Mouse (Mus musculus): ENCODE results near the gene Cbr4. TPM values are rescaled to one million over a fixed set of nuclear protein-coding genes. Genes with fewer than 3 reads are reported as not detected.

The Cbr4 gene
- polyA plus RNA-seq (2015; fragmentation: Nextera tagmentation; extraction: Ambion mirVana), result 17.4 and 20.4 TPM in 2 replicates

GRCm38 (mm10) chr8:61487597-61488156 is at the start of gene Cbr4:
Gene Cbr4, plus strand, starts transcription at chr8:61487734.
- Histone ChIP-seq H3K36me3 (ENCODE audit: control insufficient read depth, insufficient read depth, low read length) (no peaks in the 10 kb centered on the region), H3K9ac (ENCODE audit: low read depth, low read length) (peak within 1 kb of the TSS; percentile 86), H3K27ac (ENCODE audit: low read length) (peak within 1 kb of the TSS; percentile 96), H3K4me3 (ENCODE audit: low read depth, low read length) (peak within 1 kb of the TSS; percentile 81), H3K9me3 (replicated peaks; ENCODE audit: control insufficient read depth, low read length, poor library complexity, severe bottlenecking) (no peaks in the 10 kb centered on the region), H3K4me2 (ENCODE audit: low read length) (peak within 1 kb of the TSS; percentile 86), H3K4me1 (ENCODE audit: control insufficient read depth, insufficient read depth, low read length) (peaks cover 11% of the 10 kb centered on the region), H3K27me3 (ENCODE audit: control insufficient read depth, insufficient read depth, low read depth, low read length) (no peaks in the 10 kb centered on the region)
- peak; percentile 97 for ATAC-seq
- WGBS, result under 1% methylated on average over 29 of the region's 29 CpGs

DNA sequence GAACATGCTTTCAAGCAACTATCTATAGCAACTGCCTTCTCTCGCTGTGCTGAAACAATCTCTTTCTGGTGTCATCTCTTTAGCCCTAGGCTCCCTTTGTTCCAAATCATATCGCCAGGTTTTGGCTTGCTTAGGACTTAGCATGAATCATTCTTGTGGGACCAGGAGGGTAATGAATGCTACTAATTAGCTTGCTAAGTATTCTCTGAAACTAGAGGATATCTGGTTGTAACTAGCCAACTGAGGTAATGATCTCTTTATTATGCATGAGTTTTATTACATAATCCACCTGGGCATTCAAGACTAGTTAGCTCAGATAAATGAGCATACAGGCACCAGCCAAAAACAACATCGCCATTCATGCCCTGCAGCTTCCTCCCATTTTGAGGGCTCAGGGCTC is 44.5 kb upstream of the Cbr4 start:
- Histone ChIP-seq H3K27ac (ENCODE audit: low read length) (no peak overlapping the region), H3K4me2 (ENCODE audit: low read length) (no peak overlapping the region), H3K36me3 (ENCODE audit: control insufficient read depth, insufficient read depth, low read length) (no peaks in the 10 kb centered on the region), H3K27me3 (ENCODE audit: control insufficient read depth, insufficient read depth, low read depth, low read length) (no peaks in the 10 kb centered on the region), H3K9ac (ENCODE audit: low read depth, low read length) (no peak overlapping the region), H3K4me3 (ENCODE audit: low read depth, low read length) (no peak overlapping the region), H3K4me1 (ENCODE audit: control insufficient read depth, insufficient read depth, low read length) (peaks cover 9% of the 10 kb centered on the region; the same call in 1 of the 2 replicates), H3K9me3 (replicated peaks; ENCODE audit: control insufficient read depth, low read length, poor library complexity, severe bottlenecking) (no peaks in the 10 kb centered on the region)
- no peak for ATAC-seq
- 65% methylated on average over 3 of the region's 3 CpGs for WGBS

DNA sequence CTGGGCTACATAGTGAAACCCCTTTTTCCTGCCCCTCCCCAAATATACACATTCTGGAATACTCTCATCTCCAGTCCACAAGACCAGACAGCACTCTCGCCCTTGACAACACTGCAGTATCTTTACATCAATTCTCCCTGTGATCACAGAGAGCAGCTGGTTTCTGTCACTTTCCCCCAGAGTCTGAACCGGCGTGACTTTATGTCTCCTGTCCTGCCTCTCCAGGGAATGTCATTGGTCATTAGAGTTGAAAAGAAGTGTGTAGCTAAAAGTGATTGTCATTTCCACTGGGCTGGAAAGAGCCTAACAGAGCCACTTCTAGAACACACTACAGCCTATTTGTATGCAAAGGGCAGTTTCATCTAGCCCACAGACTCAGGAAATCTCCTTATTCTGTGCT is 43.2 kb upstream of the Cbr4 start:
- Histone ChIP-seq H3K9me3 (replicated peaks; ENCODE audit: control insufficient read depth, low read length, poor library complexity, severe bottlenecking) (no peaks in the 10 kb centered on the region), H3K27ac (ENCODE audit: low read length) (no peak overlapping the region; the same call in 1 of the 2 replicates)
- 28% methylated on average over 3 of the region's 3 CpGs for WGBS

DNA sequence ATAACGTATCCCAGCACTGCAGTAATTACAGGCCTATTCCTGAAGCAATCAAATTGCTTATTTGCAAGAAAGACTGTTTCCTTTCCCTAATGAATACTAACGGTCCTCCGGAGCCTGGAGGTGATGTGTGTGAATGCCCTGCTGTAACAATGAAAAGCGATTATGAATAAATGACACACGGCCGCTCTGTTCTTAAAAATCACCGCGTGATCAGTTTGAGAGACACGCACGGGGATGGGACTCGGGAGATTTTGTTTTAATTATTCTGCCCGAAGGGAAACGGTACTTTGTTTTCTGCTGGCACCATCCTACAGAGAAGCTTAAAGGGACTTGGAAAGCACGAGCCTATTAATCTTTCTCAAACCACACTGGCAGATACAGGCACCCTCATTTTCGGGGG is 41.2 kb upstream of the Cbr4 start:
- Histone ChIP-seq H3K4me2 (ENCODE audit: low read length) (peak overlapping the region; percentile 37), H3K9ac (ENCODE audit: low read depth, low read length) (0 out of 2 replicates have a peak overlapping the region, but pooled peaks have one; percentile 0), H3K27me3 (ENCODE audit: control insufficient read depth, insufficient read depth, low read depth, low read length) (no peaks in the 10 kb centered on the region), H3K27ac (ENCODE audit: low read length) (peak overlapping the region; percentile 60), H3K4me3 (ENCODE audit: low read depth, low read length) (no peak overlapping the region), H3K9me3 (replicated peaks; ENCODE audit: control insufficient read depth, low read length, poor library complexity, severe bottlenecking) (no peaks in the 10 kb centered on the region), H3K4me1 (ENCODE audit: control insufficient read depth, insufficient read depth, low read length) (peaks cover 9% of the 10 kb centered on the region; the same call in 1 of the 2 replicates), H3K36me3 (ENCODE audit: control insufficient read depth, insufficient read depth, low read length) (no peaks in the 10 kb centered on the region)
- WGBS, result 10% methylated on average over 15 of the region's 15 CpGs
- ATAC-seq, result peak; percentile 82

More for the DNA sequence above, 43.2 kb upstream of the Cbr4 start:
- Histone ChIP-seq H3K4me3 (ENCODE audit: low read depth, low read length) (no peak overlapping the region), H3K4me2 (ENCODE audit: low read length) (no peak overlapping the region), H3K9ac (ENCODE audit: low read depth, low read length) (no peak overlapping the region), H3K27me3 (ENCODE audit: control insufficient read depth, insufficient read depth, low read depth, low read length) (no peaks in the 10 kb centered on the region), H3K36me3 (ENCODE audit: control insufficient read depth, insufficient read depth, low read length) (no peaks in the 10 kb centered on the region), H3K4me1 (ENCODE audit: control insufficient read depth, insufficient read depth, low read length) (peaks cover 9% of the 10 kb centered on the region; the same call in 1 of the 2 replicates)
- no peak for ATAC-seq

- Histone ChIP-seq H3K9ac (ENCODE audit: low read depth, low read length) (no peak overlapping the region), H3K27me3 (ENCODE audit: control insufficient read depth, insufficient read depth, low read depth, low read length) (no peaks in the 10 kb centered on the region), H3K4me1 (ENCODE audit: control insufficient read depth, insufficient read depth, low read length) (peaks cover 9% of the 10 kb centered on the region; the same call in 1 of the 2 replicates), H3K9me3 (replicated peaks; ENCODE audit: control insufficient read depth, low read length, poor library complexity, severe bottlenecking) (no peaks in the 10 kb centered on the region), H3K27ac (ENCODE audit: low read length) (no peak overlapping the region), H3K36me3 (ENCODE audit: control insufficient read depth, insufficient read depth, low read length) (no peaks in the 10 kb centered on the region), H3K4me3 (ENCODE audit: low read depth, low read length) (no peak overlapping the region), H3K4me2 (ENCODE audit: low read length) (no peak overlapping the region)
- ATAC-seq, result no peak
- whole genome bisulfite sequencing, result 78% methylated on average over 2 of the region's 2 CpGs
Observed at GRCm38 (mm10) chr8:61448100-61448499, 39.4 kb upstream of the Cbr4 start.

GRCm38 (mm10) chr8:61448881-61449280 is 38.7 kb upstream of the Cbr4 start:
- no peak for ATAC-seq
- no peak overlapping the region for H3K4me3 ChIP-seq (ENCODE audit: low read depth, low read length)
- no peaks in the 10 kb centered on the region for H3K27me3 ChIP-seq (ENCODE audit: control insufficient read depth, insufficient read depth, low read depth, low read length)
- H3K36me3 ChIP-seq (ENCODE audit: control insufficient read depth, insufficient read depth, low read length), result no peaks in the 10 kb centered on the region
- no peak overlapping the region for H3K4me2 ChIP-seq (ENCODE audit: low read length)
- H3K4me1 ChIP-seq (ENCODE audit: control insufficient read depth, insufficient read depth, low read length), result peaks cover 9% of the 10 kb centered on the region; the same call in 1 of the 2 replicates
- WGBS, result 76% methylated on average over 5 of the region's 5 CpGs
- H3K9ac ChIP-seq (ENCODE audit: low read depth, low read length), result no peak overlapping the region
- H3K9me3 ChIP-seq (replicated peaks; ENCODE audit: control insufficient read depth, low read length, poor library complexity, severe bottlenecking), result no peaks in the 10 kb centered on the region
- no peak overlapping the region for H3K27ac ChIP-seq (ENCODE audit: low read length)

DNA sequence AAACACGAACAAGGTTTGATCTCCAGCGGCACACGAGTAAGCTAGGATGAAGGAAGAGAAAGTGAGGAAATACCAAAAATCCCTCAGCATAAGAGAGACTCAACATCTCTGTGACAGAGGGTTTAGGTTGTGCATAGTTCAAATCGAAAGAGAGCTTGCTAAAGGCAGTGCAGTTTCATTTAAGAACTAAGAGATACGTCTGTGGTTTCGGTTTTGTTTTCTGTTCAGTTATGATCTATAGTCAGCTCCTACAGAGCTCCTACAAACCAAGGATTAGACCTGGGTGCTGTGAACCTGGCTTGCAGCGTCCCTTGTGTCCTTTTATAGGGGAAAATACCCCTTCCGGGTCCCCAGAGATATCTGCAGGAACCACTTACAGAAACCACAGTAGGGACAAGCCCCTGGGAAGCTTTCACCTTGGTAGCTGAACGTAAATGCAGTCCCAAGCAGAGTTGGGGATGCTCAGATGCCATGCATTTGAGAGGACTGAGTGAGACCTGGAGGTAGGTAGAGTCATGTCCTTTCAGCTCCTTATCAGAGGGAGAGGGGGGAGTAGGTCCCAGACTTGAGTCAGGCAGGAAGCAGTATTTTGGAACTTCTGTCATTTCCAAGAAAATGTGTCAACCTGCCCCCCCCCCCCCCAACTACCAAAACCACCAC is 36.5 kb upstream of the Cbr4 start:
- 85% methylated on average over 9 of the region's 9 CpGs for WGBS
- H3K4me1 ChIP-seq (ENCODE audit: control insufficient read depth, insufficient read depth, low read length), result peaks cover 9% of the 10 kb centered on the region; the same call in 1 of the 2 replicates
- H3K4me2 ChIP-seq (ENCODE audit: low read length), result no peak overlapping the region
- no peaks in the 10 kb centered on the region for H3K27me3 ChIP-seq (ENCODE audit: control insufficient read depth, insufficient read depth, low read depth, low read length)
- no peaks in the 10 kb centered on the region for H3K9me3 ChIP-seq (replicated peaks; ENCODE audit: control insufficient read depth, low read length, poor library complexity, severe bottlenecking)
- no peak for ATAC-seq
- no peak overlapping the region for H3K27ac ChIP-seq (ENCODE audit: low read length)
- H3K9ac ChIP-seq (ENCODE audit: low read depth, low read length), result no peak overlapping the region
- no peak overlapping the region for H3K4me3 ChIP-seq (ENCODE audit: low read depth, low read length)
- H3K36me3 ChIP-seq (ENCODE audit: control insufficient read depth, insufficient read depth, low read length), result no peaks in the 10 kb centered on the region

DNA sequence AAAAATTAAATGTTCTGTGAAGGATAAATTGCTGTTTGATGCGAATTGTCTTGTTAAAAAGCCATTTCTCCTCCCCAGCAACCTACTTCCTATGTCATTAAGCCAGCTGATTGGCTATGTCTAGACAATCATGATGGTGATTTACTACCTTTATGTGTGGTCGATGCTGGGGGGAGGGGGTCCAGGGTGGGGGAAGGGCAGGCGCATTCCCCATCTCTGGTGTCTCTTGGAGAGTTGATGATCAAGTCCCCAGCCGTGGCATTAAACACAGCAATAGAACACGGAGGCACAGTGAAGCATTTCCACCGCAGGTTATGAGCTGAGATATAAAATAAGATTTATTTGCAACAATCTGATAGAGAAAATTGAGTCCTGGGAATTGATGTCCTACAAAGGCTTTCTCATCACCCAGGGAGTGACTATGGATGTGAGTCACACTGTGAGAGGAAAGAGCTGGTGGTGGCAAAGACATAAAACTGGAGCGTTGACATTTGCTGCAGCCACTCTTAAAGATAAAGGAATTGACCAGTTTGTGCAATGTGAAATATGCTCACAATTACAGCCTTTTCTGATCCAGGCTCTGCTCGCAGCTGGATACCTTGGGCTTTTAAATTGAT is 35.7 kb upstream of the Cbr4 start:
- Histone ChIP-seq H3K9ac (ENCODE audit: low read depth, low read length) (no peak overlapping the region), H3K4me2 (ENCODE audit: low read length) (no peak overlapping the region), H3K4me3 (ENCODE audit: low read depth, low read length) (no peak overlapping the region), H3K36me3 (ENCODE audit: control insufficient read depth, insufficient read depth, low read length) (no peaks in the 10 kb centered on the region), H3K4me1 (ENCODE audit: control insufficient read depth, insufficient read depth, low read length) (0 out of 2 replicates have a peak, but pooled peaks cover 3% of the 10 kb centered on the region), H3K9me3 (replicated peaks; ENCODE audit: control insufficient read depth, low read length, poor library complexity, severe bottlenecking) (no peaks in the 10 kb centered on the region), H3K27ac (ENCODE audit: low read length) (no peak overlapping the region), H3K27me3 (ENCODE audit: control insufficient read depth, insufficient read depth, low read depth, low read length) (no peaks in the 10 kb centered on the region)
- ATAC-seq, result no peak
- 83% methylated on average over 8 of the region's 8 CpGs for WGBS

DNA sequence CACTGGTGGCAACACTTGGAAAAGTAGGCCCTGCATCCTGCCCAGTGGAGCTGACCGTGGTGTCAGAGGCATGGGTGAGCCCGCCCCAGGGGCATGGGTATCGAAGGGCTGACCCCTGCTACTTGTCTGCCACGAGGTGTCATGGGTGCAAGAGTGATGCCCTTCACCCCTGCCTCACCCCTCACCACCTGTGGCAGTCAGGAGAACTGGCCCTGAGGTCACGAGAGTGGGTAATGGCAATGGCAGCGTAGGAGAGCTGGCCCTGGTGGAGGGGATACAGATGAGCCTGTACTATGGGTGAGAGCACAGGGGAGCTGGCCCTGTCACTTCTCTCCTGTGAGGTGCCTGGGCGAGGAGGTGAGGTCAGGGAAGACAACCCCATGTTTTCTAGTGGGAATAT is 27.8 kb upstream of the Cbr4 start:
- WGBS, result 85% methylated on average over 7 of the region's 7 CpGs
- no peak for ATAC-seq
- Histone ChIP-seq H3K9ac (ENCODE audit: low read depth, low read length) (no peak overlapping the region), H3K4me1 (ENCODE audit: control insufficient read depth, insufficient read depth, low read length) (no peaks in the 10 kb centered on the region), H3K4me2 (ENCODE audit: low read length) (no peak overlapping the region), H3K9me3 (replicated peaks; ENCODE audit: control insufficient read depth, low read length, poor library complexity, severe bottlenecking) (no peaks in the 10 kb centered on the region), H3K27ac (ENCODE audit: low read length) (no peak overlapping the region), H3K27me3 (ENCODE audit: control insufficient read depth, insufficient read depth, low read depth, low read length) (no peaks in the 10 kb centered on the region), H3K36me3 (ENCODE audit: control insufficient read depth, insufficient read depth, low read length) (no peaks in the 10 kb centered on the region), H3K4me3 (ENCODE audit: low read depth, low read length) (no peak overlapping the region)

All from midbrain, embryonic 16.5 days (tissue).